Mouse (Mus musculus) embryo, embryonic 9.5 days (tissue): ENCODE data around the gene Il11ra1.
A peak's percentile ranks its signal among the peaks of the same experiment; 100 is the strongest.
"Not testable (repeated sequence)": the region's sequence is repeated elsewhere in the genome, so short reads cannot be mapped to it uniquely, and the experiment has no call there.

ENCODE experiments used
- DNase-seq: peaks from one replicate; pipeline ENCODE4 v3.0.0-alpha.2; 2017; ENCODE audit errors: extremely low spot score

The Il11ra1 gene

DNA sequence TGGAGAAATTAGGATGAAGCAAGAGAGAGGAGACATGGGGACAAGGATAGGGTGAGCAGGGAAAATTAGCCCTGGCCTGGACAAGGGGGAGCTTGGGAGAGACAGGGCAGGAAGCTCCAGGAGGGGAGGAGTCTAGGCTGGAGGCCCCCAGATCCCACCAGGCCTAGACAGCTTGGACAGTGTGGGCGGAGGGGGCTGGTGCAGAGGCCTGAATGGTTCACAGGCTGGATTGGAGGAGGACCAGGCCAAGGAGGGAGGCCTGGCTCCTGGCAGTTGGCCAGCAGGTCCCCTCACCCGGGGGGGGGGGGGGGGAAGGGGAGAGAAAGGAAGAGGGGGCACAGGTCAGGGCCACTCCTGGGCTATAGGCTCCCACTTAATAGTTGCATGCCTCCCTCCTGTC, 20.5 kb upstream of the Il11ra1 start:
- no peak for DNase-seq

- no peak for DNase-seq
These were observed 18.6 kb upstream of the Il11ra1 start for GRCm38 (mm10) chr4:41681176-41681575.

DNA sequence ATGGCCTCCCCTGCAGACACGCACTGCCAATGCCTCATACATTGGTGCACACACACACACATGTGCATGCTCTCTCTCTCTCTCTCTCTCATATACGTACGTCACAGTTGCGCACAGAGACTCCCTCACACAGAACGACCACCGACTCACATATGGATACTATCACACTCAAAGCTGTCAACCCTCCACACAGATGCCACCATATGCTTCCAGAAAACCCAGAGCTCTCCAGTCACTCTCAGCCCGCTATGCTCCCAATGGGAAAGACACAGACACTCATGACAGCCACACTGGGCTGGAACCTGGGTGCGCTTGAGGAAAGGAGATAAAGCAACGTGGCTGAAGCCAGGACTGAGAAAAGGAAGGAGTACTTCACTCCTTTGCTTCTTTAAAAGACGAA, 17.8 kb upstream of the Il11ra1 start:
- no peak for DNase-seq

DNA sequence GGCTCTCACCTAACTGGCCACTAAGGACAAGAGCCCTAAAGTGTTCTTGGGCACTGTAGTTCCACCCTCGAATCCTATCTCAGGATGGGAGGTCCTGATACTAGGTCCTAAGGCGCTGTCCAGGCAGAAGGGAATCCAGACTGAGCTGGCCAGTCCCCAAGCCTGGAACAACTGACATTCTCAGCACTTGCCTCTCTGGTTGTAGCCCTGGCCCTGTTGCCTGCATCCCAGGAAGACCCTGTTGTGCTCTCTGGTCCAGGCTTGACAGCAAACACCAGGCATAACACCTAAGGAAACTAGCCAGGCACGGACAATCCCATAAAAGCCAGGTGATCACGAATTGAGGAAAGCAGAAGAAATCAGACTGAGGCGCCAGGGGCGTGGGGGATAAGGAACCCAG, 17.0 kb upstream of the Il11ra1 start:
- DNase-seq, result no peak

DNA sequence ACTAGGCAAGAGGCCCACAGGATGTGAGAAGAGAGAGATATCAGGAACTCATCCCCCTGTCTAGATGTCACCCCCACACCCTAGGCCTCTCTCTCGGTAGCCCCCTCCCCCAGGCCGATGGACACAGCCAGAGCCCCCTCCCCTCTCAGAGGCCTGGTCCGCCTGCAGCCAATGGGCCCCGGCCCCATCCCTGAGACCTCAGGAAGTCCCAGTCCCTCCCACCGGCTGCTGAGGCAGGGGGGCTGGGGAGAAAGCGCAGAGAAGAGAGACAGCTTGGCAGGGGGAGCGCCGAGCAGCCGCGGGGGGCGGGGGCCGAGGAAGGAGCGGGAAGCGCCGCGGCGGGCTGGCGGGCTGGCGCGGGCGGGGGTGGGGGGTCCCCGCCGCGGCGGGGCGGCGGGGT, 16.5 kb upstream of the Il11ra1 start:
- DNase-seq, result not testable (repeated sequence)

- peak; percentile 71 for DNase-seq
These were observed 15.5 kb upstream of the Il11ra1 start for GRCm38 (mm10) chr4:41684131-41684930.

- not testable (repeated sequence) for DNase-seq
These were observed 14.8 kb upstream of the Il11ra1 start for GRCm38 (mm10) chr4:41684931-41685453.

- peak; percentile 57 for DNase-seq
These were observed 13.8 kb upstream of the Il11ra1 start for GRCm38 (mm10) chr4:41685882-41686492.

GRCm38 (mm10) chr4:41688562-41688961, 11.2 kb upstream of the Il11ra1 start:
- not testable (repeated sequence) for DNase-seq

- not testable (repeated sequence) for DNase-seq
These were observed 9.8 kb upstream of the Il11ra1 start for GRCm38 (mm10) chr4:41690014-41690413.

- DNase-seq, result not testable (repeated sequence)
These were observed 6.3 kb upstream of the Il11ra1 start for GRCm38 (mm10) chr4:41693511-41693910.

GRCm38 (mm10) chr4:41695800-41696199, 4.0 kb upstream of the Il11ra1 start:
- not testable (repeated sequence) for DNase-seq

DNA sequence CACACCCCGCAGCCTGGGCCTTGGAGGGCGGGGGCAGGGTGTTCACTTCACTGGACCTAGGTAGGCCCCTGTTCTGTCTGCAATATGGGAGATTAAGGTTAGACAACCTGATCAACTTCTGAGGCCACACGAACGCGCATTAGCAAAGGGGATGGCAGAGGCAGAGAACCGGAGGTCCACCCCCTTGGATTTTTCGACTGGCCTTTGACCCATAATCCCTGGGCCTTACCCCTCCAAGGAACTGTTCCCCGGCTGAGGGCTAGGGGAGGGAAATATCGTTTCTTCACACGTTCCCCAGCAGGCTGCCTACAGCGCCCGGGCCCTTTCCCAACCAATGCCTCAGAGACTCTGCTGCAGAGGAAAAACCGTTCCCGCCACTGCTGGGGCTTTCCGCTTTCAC, 3.3 kb upstream of the Il11ra1 start:
- not testable (repeated sequence) for DNase-seq

DNA sequence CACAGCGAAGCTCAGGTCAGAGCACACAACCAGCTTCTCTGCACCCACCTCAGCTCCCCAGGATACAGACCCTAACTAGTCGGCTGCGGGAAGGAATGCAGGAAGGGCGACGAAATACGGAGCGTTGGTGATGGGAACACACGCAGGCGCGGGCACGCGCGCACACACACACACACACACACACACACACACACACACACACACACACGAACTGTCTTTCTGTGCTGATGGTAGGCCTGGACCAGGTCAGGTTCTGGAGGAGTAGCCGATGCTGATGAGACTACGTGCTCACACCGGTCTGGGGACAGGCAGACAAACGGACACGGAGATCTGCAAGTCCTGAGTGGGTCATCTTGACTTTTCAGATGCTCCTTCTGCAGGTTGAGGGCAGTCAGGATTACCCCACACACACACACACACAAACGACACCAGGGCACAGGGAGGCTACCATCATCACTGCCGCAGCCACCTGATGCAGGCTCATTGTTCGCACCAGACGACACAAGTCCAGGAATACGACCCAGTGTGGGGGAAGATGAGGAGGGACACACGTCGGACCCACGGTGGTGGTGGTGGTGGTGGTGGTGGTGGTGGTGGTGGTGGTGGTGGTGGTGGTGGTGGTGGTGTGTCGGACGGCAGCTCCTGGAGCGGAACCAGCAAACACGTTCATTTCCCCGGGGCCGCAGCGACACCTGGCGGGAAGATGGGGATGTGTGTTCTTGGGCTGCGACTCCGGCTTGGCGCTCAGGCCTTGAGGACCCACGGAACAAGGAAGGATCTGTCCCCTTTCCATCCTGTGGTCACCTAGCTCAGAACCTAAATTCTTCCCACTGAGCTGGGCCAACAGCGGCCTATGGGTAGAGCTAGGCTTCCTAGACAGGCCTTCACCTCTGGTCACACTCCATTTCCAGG, 2.6 kb upstream of the Il11ra1 start, which contains the start of gene Cntfr:
Gene Cntfr, minus strand, starts transcription at position 160 of the 912 bp plus-strand sequence.
- peak; percentile 77 for DNase-seq

- not testable (repeated sequence) for DNase-seq
These were observed 1.3 kb upstream of the Il11ra1 start for GRCm38 (mm10) chr4:41698421-41699016.

- DNase-seq, result not testable (repeated sequence)
These were observed 435 bp downstream of the Il11ra1 start for GRCm38 (mm10) chr4:41700224-41700623.

DNA sequence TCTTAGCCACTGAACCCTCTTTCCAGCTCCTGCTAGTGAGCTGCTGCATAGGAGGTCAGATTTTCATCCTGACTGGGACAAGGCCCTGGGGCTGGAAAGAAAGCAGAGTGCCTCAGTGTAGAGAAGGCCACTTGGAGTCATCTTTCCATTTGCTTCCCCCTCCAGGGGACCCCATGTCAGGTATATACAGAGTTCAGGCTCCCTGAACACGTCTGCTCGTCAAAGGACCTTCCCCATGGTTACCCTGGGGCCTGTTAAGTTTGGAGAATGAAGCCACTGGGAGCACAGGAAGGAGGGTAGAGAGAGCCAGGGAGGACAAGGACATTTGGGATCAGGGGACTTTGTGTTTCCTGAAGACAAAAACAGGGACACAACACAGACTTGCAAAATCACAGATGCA, 2.4 kb downstream of the Il11ra1 start:
- not testable (repeated sequence) for DNase-seq

- no peak for DNase-seq
These were observed 4.9 kb downstream of the Il11ra1 start for GRCm38 (mm10) chr4:41704651-41705050.

- DNase-seq, result no peak
These were observed 6.3 kb downstream of the Il11ra1 start for GRCm38 (mm10) chr4:41705922-41706754.

- DNase-seq, result peak; percentile 76
These were observed 7.3 kb downstream of the Il11ra1 start for GRCm38 (mm10) chr4:41707011-41707535.
